Mouse (Mus musculus) cerebellum, postnatal 36 days (tissue): ENCODE results near the gene Tcf7l1.

Source experiments
- DNase-seq, 2 experiments: peaks; one replicate each; pipeline ENCODE4 v3.0.0; 2021 to 2022; ENCODE audit warnings: mixed read lengths in 2 of 2

Tcf7l1 gene

GRCm38 (mm10) chr6:72584154-72584553 is 204.9 kb downstream of the Tcf7l1 start:
- DNase-seq, result no peak

DNA sequence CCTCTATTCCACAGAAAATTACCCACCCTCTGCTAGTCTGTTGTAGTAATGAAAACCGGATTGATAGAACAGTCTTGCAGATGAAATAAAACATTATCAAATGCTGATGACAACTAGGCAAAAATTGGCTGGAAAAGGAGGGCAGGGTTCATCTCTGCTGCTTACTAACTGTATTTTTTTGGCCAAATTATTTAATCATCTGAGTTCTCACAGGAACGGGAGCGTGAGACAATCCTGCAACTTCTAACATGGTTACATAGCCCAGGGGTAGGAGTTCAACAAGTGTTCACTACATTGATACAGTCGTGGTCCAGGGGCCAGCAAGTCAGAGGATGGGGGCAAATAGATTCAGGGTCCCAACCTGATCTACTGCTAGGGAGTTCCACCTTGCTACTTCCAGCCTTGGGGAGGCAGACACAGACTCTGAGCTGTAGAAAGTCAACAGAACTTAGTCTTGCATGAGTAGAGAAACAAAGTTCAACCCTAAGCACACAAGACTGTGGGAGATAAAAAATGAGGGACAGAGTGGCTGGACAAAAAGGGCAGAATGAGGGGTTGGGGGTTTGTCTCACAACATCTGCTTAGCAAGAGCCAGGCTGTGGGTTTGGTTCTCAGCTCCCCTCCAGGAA is 205.7 kb downstream of the Tcf7l1 start:
- no peak for DNase-seq

- no peak for DNase-seq
Measured at GRCm38 (mm10) chr6:72581625-72582382, 207.2 kb downstream of the Tcf7l1 start.
